Mouse (Mus musculus) bone marrow, adult 2 months (tissue): Measurements from ENCODE around the gene Gpbp1.

Experiments
- CTCF ChIP-seq: fragments of 200-500 bp; IDR thresholded peaks from 2 replicates; pipeline ENCODE4 v1.5.1; 2011; ENCODE audit warnings: low read length, control low read depth; ENCODE audit not compliant: control insufficient read depth, insufficient read depth
- POLR2A ChIP-seq: fragments of 200-500 bp; IDR thresholded peaks from 2 replicates; pipeline ENCODE4 v1.6.1; 2011; ENCODE audit warnings: low read depth, mild to moderate bottlenecking, control low read depth, low read length, borderline replicate concordance; ENCODE audit not compliant: control insufficient read depth

- TF ChIP-seq CTCF (no peak), POLR2A (no peak)
Measured at GRCm38 (mm10) chr13:111531701-111532100, 41.8 kb upstream of the Gpbp1 start.
